Mouse (Mus musculus) embryonic facial prominence, embryonic 11.5 days (tissue): Measurements from ENCODE around the gene Col2a1. TPM values are rescaled to one million over a fixed set of nuclear protein-coding genes. Genes with fewer than 3 reads are reported as not detected.
A peak's percentile ranks its signal among the peaks of the same experiment; 100 is the strongest.

Source experiments
- ATAC-seq: fragments of 200-750 bp; cut with Nextera tagmentation; replicated peaks from 2 replicates; pipeline ENCODE4 v1.8.0; 2017; ENCODE audit warnings: low read depth; ENCODE audit not compliant: insufficient number of reproducible peaks, low FRiP score, low TSS enrichment
- DNase-seq: peaks from one replicate; pipeline ENCODE4 v3.0.0-alpha.2; 2015; ENCODE audit warnings: low spot score
- H3K27ac ChIP-seq: fragments of 300-500 bp; sonication (generic); replicated peaks from 2 replicates; pipeline ENCODE4 v1.5.1; 2014; ENCODE audit warnings: mild to moderate bottlenecking, low read depth, low read length, control low read depth
- H3K27me3 ChIP-seq: fragments of 300-500 bp; sonication (generic); 2 replicates; pipeline ENCODE4 v1.6.1; 2014; ENCODE audit warnings: mild to moderate bottlenecking, low read length, moderate library complexity, mixed read lengths; ENCODE audit not compliant: control insufficient read depth, insufficient read depth
- H3K36me3 ChIP-seq: fragments of 300-500 bp; sonication (generic); replicated peaks from 2 replicates; pipeline ENCODE4 v1.6.1; 2014; ENCODE audit warnings: low read depth, mild to moderate bottlenecking, low read length, moderate library complexity, mixed read lengths; ENCODE audit not compliant: control insufficient read depth, insufficient read depth
- H3K4me1 ChIP-seq: fragments of 300-500 bp; sonication (generic); 2 replicates; pipeline ENCODE4 v1.6.1; 2014; ENCODE audit warnings: low read length, mixed read lengths; ENCODE audit not compliant: control insufficient read depth, insufficient read depth
- H3K4me2 ChIP-seq: fragments of 300-500 bp; sonication (generic); 2 replicates; pipeline ENCODE4 v1.6.1; 2014; ENCODE audit warnings: low read depth, mild to moderate bottlenecking, control low read depth, low read length, moderate library complexity
- H3K4me3 ChIP-seq: fragments of 300-500 bp; sonication (generic); 2 replicates; pipeline ENCODE4 v1.5.1; 2014; ENCODE audit warnings: low read depth, low read length, control low read depth
- H3K9ac ChIP-seq: fragments of 300-500 bp; sonication (generic); replicated peaks from 2 replicates; pipeline ENCODE4 v1.6.1; 2014; ENCODE audit warnings: mild to moderate bottlenecking, control low read depth, low read length
- H3K9me3 ChIP-seq: fragments of 300-500 bp; sonication (generic); replicated peaks from 2 replicates; pipeline ENCODE4 v1.6.1; 2016; ENCODE audit warnings: mild to moderate bottlenecking, low read length, inconsistent platforms, mixed read lengths; ENCODE audit not compliant: control insufficient read depth
- WGBS: fragments of 180-500 bp; shearing (Covaris S2); extraction: QIAGEN DNeasy Blood & Tissue Kit; methylation state at CpG from one replicate; pipeline ENCODE4 v1.1.7; 2014; 5-methylcytosine and 5-hydroxymethylcytosine counted together
- polyA plus RNA-seq: library from polyadenylated mRNA; unstranded; fragments of >200 nt; fragmentation: Nextera tagmentation; extraction: Ambion mirVana; gene quantifications from 2 replicates; pipeline ENCODE4 v1.2.1, GENCODE M21; 2014

Gene Col2a1
- polyA plus RNA-seq, 1 experiment from 2014 or later, result 161 TPM

DNA sequence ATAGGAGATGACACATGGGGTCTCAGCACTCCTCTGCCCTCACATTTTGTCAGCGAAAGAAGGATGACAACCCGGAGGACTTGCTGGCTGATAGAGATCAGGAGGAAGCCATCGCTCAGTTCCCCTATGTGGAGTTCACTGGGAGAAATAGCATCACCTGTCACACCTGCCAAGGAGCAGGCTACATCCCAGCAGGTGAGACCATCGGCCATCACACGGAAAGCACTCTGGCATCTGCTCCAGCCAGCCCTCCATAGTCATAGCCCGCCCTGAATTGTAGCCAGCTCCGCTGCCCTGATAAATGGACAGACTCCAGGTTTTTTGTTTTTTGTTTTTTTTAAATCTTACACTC is 39.7 kb downstream of the Col2a1 start:
- Histone ChIP-seq H3K4me3 (peak overlapping the region; percentile 56), H3K9ac (peak overlapping the region; percentile 69), H3K9me3 (no peaks in the 10 kb centered on the region), H3K4me2 (peak overlapping the region; percentile 91), H3K27me3 (no peaks in the 10 kb centered on the region), H3K27ac (no peak overlapping the region), H3K36me3 (no peaks in the 10 kb centered on the region), H3K4me1 (no peaks in the 10 kb centered on the region)
- ATAC-seq (no peak), DNase-seq (no peak)
- 17% methylated on average over 7 of the region's 7 CpGs for WGBS

DNA sequence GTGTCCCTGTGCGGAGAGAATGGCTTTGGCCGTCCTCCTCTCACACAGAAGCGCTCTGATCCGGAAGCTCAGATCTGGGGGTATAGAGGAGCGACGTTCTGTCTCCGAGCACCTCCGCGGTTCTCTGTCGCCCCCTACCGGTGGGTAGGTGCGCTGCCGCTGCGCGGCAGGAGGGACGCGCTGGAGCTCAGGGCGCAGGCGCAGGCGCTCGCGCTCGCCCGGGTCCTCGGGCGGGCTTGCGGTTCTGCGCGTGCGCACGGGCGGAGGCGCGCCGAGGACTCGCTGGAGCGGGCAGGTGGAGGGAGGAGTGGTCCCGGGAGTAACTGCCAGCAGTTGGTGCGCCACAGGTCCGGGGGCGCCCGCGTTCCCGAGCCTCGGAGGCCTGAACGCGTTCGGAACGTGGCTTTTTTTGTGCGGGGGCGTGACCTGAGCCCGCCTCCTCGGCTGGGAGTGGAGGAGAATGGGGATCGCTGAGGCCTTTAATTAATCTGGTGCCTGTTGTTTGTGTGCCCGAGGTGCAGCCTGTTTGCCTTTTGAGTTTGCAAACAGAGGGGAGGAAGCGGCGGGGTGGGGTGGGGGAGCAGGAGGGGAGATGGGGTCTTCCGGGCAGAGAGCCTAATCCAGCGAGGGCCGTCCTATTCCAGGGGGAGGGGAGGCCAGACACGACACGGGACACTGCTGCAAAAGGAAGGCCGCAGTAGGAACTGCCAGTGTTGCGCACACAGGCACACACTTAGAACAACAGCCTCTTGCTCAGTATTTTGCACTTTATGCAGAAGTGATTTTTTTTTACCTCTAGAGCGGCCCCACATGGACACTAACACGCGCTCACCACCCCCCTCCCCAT is 40.3 kb downstream of the Col2a1 start, which contains the start of gene Tmem106c:
Gene Tmem106c, plus strand, starts transcription at position 212 of the 847 bp plus-strand sequence.
- DNase-seq, result peak; percentile 94

DNA sequence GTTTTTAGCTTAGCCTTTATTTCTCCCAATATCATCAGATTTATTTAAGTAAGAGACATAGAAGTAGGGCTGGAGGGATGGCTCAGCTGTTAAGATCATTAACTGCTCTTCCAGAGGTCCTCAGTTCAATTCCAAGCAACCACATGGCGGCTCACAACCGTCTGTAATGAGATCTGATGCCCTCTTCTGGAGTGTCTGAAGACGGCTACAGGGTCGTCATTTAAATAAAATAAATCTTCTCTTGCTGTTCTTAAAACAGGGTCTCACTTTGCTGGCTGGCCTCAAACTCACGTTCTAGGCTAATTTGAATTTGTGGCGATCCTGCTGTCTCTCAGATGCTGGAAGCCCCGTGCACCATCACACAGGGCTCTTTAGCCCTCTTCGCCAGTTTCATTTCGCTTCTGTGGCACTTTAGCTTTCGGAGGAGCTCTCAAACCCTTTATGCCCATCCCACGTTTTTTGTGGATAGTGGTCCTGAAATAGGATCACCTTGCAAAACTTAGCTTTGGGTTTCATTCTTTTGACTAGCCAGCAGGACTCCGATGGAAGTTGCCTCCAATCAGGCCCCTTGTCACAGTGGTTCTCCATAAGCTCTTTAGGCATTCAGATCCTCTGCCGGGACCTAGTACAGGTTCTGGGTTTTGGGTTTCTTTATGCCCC is 41.0 kb downstream of the Col2a1 start:
- H3K36me3 ChIP-seq, result no peaks in the 10 kb centered on the region
- no peaks in the 10 kb centered on the region for H3K27me3 ChIP-seq
- ATAC-seq, result no peak
- no peaks in the 10 kb centered on the region for H3K9me3 ChIP-seq
- H3K27ac ChIP-seq, result 0 out of 2 replicates have a peak overlapping the region, but pooled peaks have one; percentile 3
- H3K4me3 ChIP-seq, result peak overlapping the region; percentile 56
- H3K9ac ChIP-seq, result peak overlapping the region; percentile 73
- 11% methylated on average over 13 of the region's 13 CpGs for WGBS
- peak overlapping the region; percentile 91 for H3K4me2 ChIP-seq
- peak; percentile 14 for DNase-seq
- H3K4me1 ChIP-seq, result no peaks in the 10 kb centered on the region

More for the DNA sequence above, 40.3 kb downstream of the Col2a1 start, which contains the start of gene Tmem106c:
- Histone ChIP-seq H3K4me2 (peak within 1 kb of the TSS; percentile 91), H3K9ac (peak within 1 kb of the TSS; percentile 73), H3K27ac (peak within 1 kb of the TSS; percentile 47), H3K4me1 (no peaks in the 10 kb centered on the region), H3K4me3 (peak within 1 kb of the TSS; percentile 56), H3K36me3 (no peaks in the 10 kb centered on the region), H3K9me3 (no peaks in the 10 kb centered on the region), H3K27me3 (no peaks in the 10 kb centered on the region)
- WGBS, result under 1% methylated on average over 67 of the region's 67 CpGs
- peak; percentile 89 for ATAC-seq

DNA sequence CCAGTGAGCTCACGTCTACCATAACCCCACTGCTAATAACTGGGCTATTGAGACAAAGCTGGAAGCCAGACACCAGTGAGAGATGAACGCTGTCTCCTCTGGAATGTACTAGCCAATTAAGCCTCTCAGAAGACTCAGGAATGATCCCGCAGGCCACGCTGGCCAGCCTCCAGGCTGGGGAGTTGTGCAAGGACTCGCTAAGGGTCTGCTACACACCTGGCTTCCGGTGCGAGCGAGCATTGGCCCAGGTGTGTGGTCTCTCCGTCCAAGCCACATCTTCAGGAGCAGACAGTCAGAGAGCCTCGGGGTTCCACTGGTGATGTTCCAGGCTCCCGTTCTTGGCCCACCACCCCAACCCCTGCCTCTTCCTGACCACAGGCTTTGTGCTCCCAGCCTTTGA is 48.1 kb downstream of the Col2a1 start:
- H3K27me3 ChIP-seq, result no peaks in the 10 kb centered on the region
- H3K36me3 ChIP-seq, result no peaks in the 10 kb centered on the region
- DNase-seq, result no peak
- H3K9me3 ChIP-seq, result no peaks in the 10 kb centered on the region
- no peaks in the 10 kb centered on the region for H3K4me1 ChIP-seq
- no peak for ATAC-seq
- no peak overlapping the region for H3K27ac ChIP-seq
- 70% methylated on average over 11 of the region's 11 CpGs for WGBS
- no peak overlapping the region for H3K4me2 ChIP-seq
- H3K4me3 ChIP-seq, result no peak overlapping the region
- no peak overlapping the region for H3K9ac ChIP-seq

DNA sequence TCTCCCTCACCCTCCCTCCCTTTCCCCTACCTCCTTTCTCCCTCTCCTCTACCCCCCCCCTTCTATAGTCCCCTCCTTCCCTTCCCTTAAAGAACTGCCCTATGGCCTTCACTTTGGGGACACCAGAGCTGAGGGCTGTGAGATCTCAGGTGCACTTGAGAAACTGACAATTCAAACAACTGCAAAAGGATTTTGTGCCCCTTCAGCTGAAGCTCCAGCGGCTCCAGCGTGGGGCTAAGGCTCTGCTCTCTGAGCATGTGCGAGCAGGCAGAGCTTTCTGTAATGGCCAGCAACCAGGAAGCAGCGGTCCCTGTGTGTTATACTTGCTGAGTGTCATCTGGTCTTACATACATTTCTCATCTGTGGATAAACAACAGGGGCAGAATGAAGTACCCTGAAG is 48.8 kb downstream of the Col2a1 start:
- Histone ChIP-seq H3K36me3 (no peaks in the 10 kb centered on the region), H3K9me3 (no peaks in the 10 kb centered on the region), H3K27me3 (no peaks in the 10 kb centered on the region), H3K4me2 (no peak overlapping the region), H3K9ac (peak overlapping the region; percentile 2; the same call in 1 of the 2 replicates), H3K4me3 (no peak overlapping the region), H3K27ac (no peak overlapping the region), H3K4me1 (no peaks in the 10 kb centered on the region)
- ATAC-seq (no peak), DNase-seq (peak; percentile 33)
- WGBS, result 26% methylated on average over 4 of the region's 4 CpGs

DNA sequence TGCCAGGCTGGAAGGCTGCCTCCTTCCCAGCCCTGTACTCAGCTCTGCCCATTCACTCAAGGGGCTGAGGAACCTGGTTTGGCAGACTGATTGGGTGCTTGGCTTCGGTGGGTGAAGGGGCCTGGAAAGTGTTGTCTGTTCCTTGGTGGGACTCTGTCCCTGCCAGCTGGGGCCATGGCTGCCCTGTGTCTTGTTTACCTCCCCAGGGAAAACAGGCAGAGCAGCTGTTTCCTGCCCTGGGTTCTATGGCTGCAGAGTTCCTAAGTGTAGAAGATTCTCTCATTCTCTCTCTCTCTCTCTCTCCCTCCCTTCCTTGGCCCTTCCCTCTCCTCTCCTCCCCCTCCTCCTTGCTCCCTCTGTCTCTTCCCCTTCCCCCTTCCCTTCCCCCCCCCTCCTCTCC is 49.2 kb downstream of the Col2a1 start:
- WGBS, result 50% methylated on average over 1 of the region's 1 CpGs
- Histone ChIP-seq H3K36me3 (no peaks in the 10 kb centered on the region), H3K27ac (no peak overlapping the region), H3K9ac (no peak overlapping the region; the same call in 1 of the 2 replicates), H3K4me1 (no peaks in the 10 kb centered on the region), H3K4me2 (no peak overlapping the region), H3K4me3 (no peak overlapping the region), H3K9me3 (no peaks in the 10 kb centered on the region), H3K27me3 (no peaks in the 10 kb centered on the region)
- ATAC-seq (no peak; the same call in 1 of the 2 replicates), DNase-seq (no peak)

DNA sequence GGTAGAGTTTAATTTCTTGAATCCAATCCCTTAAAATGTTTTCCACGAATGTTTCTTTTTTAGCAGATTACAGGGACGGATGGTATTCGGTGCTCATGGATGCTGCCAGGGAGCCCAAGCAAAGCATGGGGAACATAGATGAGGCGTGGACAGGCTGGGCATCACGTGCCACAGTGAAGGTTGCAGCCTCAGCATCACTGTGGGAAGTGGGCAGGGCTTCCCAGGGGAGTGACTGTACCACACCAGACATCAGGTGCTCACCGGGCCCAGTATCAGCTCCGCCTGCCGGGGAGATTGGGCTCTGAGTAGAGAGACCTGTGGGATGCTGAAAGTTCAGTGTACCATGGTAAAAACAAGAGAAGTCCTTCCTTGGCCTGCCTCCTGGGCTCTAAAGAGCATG is 49.8 kb downstream of the Col2a1 start:
- DNase-seq (no peak), ATAC-seq (no peak)
- Histone ChIP-seq H3K4me3 (no peak overlapping the region), H3K9ac (no peak overlapping the region), H3K36me3 (no peaks in the 10 kb centered on the region), H3K4me1 (no peaks in the 10 kb centered on the region), H3K4me2 (no peak overlapping the region), H3K27ac (no peak overlapping the region), H3K9me3 (no peaks in the 10 kb centered on the region), H3K27me3 (no peaks in the 10 kb centered on the region)
- 79% methylated on average over 8 of the region's 8 CpGs for WGBS

DNA sequence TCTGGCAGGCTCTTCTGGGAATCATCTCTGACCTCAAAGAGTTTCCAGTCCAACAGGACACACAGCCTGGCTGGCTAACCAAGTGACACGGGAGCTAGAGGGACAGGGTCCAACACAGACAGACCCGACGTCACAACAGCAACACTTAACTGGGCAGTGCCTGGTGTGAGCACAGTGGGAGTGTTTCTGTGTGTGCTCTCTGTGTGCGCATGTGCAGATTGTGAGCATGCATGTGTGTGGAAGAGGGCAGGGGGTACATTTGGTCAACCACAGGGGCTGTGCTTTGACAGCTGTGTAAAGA is 51.7 kb downstream of the Col2a1 start:
- DNase-seq (no peak), ATAC-seq (no peak)
- Histone ChIP-seq H3K27ac (no peak overlapping the region), H3K4me2 (no peak overlapping the region), H3K9me3 (no peaks in the 10 kb centered on the region), H3K27me3 (no peaks in the 10 kb centered on the region), H3K36me3 (no peaks in the 10 kb centered on the region), H3K4me3 (no peak overlapping the region), H3K9ac (no peak overlapping the region), H3K4me1 (no peaks in the 10 kb centered on the region; the same call in 1 of the 2 replicates)
- 67% methylated on average over 4 of the region's 4 CpGs for WGBS
